Comparison of ENCODE assay signal across 9 mouse cellular contexts in the genomic region with DNA sequence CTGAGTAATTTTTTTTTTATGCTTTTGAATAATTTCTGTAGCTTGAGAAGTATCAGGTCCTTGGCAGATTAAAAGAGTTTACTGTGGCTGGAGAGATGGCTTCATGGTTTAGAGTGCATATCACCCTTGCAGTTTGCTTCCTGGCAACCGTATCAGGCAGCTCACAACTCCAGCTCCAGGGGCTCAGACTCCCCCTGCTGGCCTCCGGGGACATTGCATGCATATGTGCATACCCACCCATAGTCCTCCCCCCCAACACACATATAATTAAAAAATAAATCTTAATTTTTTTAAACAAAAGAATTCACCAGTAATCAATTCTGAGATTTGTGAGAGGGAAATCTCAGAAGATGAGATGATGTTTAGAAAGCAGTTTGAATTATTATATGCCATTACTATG. TPM values are rescaled to one million over a fixed set of nuclear protein-coding genes. Genes with fewer than 3 reads are reported as not detected.
DNase-seq lines count a peak whose midpoint lies in the region; ATAC-seq and TF ChIP-seq lines count a peak whose summit lies in the region.
"Had no signal": no experiment of that assay in that cellular context is flagged by ENCODE, and none has a peak within 500 bp of the region (broad histone marks: within the 10 kb centered on the region; RNA-seq: fewer than 3 reads in every experiment).

No protein-coding gene starts in this region.

- ATAC-seq in forebrain, postnatal 0 days: no peak
- no peak for ATAC-seq in forebrain, embryonic 13.5 days
- ATAC-seq in lung, embryonic 14.5 days (ENCODE audit: insufficient read depth): no peak

- TF ChIP-seq POLR2A in cortical plate, adult 2 months (IDR thresholded peaks at IDR 0.05; ENCODE audit: extremely low read depth, insufficient read depth, low read length): no peak

- peaks cover 6% of the 10 kb centered on the region; the same call in 1 of the 2 replicates for H3K4me1 ChIP-seq in forebrain, postnatal 0 days (ENCODE audit: insufficient read depth)
- H3K4me1 ChIP-seq in forebrain, embryonic 13.5 days: peaks cover 6% of the 10 kb centered on the region
- no peaks in the 10 kb centered on the region for H3K4me1 ChIP-seq in cortical plate, adult 2 months (ENCODE audit: control insufficient read depth, insufficient read depth, low read length)
- H3K4me1 ChIP-seq in lung, embryonic 14.5 days (ENCODE audit: insufficient read depth): no peaks in the 10 kb centered on the region

- H3K27ac ChIP-seq in forebrain, postnatal 0 days (ENCODE audit: low read depth, low read length): no peak overlapping the region
- H3K27ac ChIP-seq in forebrain, embryonic 13.5 days: no peak overlapping the region
- H3K27ac ChIP-seq in cortical plate, adult 2 months (ENCODE audit: insufficient read depth, low read length): no peak overlapping the region
- H3K27ac ChIP-seq in lung, embryonic 14.5 days (ENCODE audit: low read depth): no peak overlapping the region

- no peak overlapping the region for H3K4me2 ChIP-seq in forebrain, postnatal 0 days (ENCODE audit: low read depth)
- H3K4me2 ChIP-seq in forebrain, embryonic 13.5 days: no peak overlapping the region
- H3K4me2 ChIP-seq in lung, embryonic 14.5 days: no peak overlapping the region

- no peaks in the 10 kb centered on the region for H3K9me3 ChIP-seq in forebrain, postnatal 0 days (ENCODE audit: low read length)
- H3K9me3 ChIP-seq in forebrain, embryonic 13.5 days (replicated peaks): 0 out of 2 replicates have a peak, but pooled peaks cover 6% of the 10 kb centered on the region
- H3K9me3 ChIP-seq in lung, embryonic 14.5 days (ENCODE audit: low read depth, low read length): no peaks in the 10 kb centered on the region

- no peaks in the 10 kb centered on the region for H3K27me3 ChIP-seq in forebrain, postnatal 0 days (ENCODE audit: insufficient read depth, low read length)
- no peaks in the 10 kb centered on the region for H3K27me3 ChIP-seq in forebrain, embryonic 13.5 days
- no peaks in the 10 kb centered on the region for H3K27me3 ChIP-seq in lung, embryonic 14.5 days (ENCODE audit: insufficient read depth, low read length)

- peak; percentile 21 for DNase-seq in forebrain, postnatal 0 days
- peak; percentile 30 for DNase-seq in right cerebral cortex, postnatal 4 days
- DNase-seq in right cerebral cortex, postnatal 25 days: no peak
- DNase-seq in lung, embryonic 14.5 days: peak; percentile 31
- DNase-seq in urinary bladder, postnatal 10 days (ENCODE audit: low spot score): no peak
- DNase-seq in cerebellum, adult 11 months: no peak

- TF ChIP-seq CTCF in forebrain, postnatal 0 days (IDR thresholded peaks at IDR 0.05; ENCODE audit: low read depth): peak; percentile 47; the same call in 1 of the 2 replicates
- TF ChIP-seq CTCF in cortical plate, adult 2 months (IDR thresholded peaks at IDR 0.05; ENCODE audit: extremely low read depth, insufficient read depth, low read length): peak; percentile 44
- TF ChIP-seq CTCF in lung, embryonic 14.5 days (IDR thresholded peaks at IDR 0.05; ENCODE audit: low read depth): peak; percentile 60

- H3K9ac ChIP-seq in forebrain, postnatal 0 days: no peak overlapping the region
- H3K9ac ChIP-seq in forebrain, embryonic 13.5 days: no peak overlapping the region
- H3K9ac ChIP-seq in lung, embryonic 14.5 days: no peak overlapping the region

- 0 out of 2 replicates have a peak, but pooled peaks cover 3% of the 10 kb centered on the region for H3K36me3 ChIP-seq in forebrain, postnatal 0 days (ENCODE audit: insufficient read depth)
- H3K36me3 ChIP-seq in forebrain, embryonic 13.5 days (ENCODE audit: poor library complexity, severe bottlenecking): no peaks in the 10 kb centered on the region
- no peaks in the 10 kb centered on the region for H3K36me3 ChIP-seq in lung, embryonic 14.5 days (ENCODE audit: insufficient read depth)

- H3K4me3 ChIP-seq in forebrain, postnatal 0 days (ENCODE audit: low read depth, low read length): no peak overlapping the region
- H3K4me3 ChIP-seq in forebrain, embryonic 13.5 days: no peak overlapping the region
- no peak overlapping the region for H3K4me3 ChIP-seq in cortical plate, adult 2 months (ENCODE audit: insufficient read depth, low read length)
- H3K4me3 ChIP-seq in lung, embryonic 14.5 days (ENCODE audit: low read depth, low read length): no peak overlapping the region

- WGBS in forebrain, postnatal 0 days: 37% methylated on average over 2 of the region's 2 CpGs
- WGBS in forebrain, embryonic 13.5 days: 46% methylated on average over 2 of the region's 2 CpGs
- 38% methylated on average over 2 of the region's 2 CpGs for WGBS in lung, embryonic 14.5 days

RNA-seq across cellular contexts. Expression of gene Olfr1344, which starts 8.1 kb away (rescaled TPM):
- total RNA-seq in forebrain, postnatal 0 days (2014; rRNA removed): 0.23 TPM in 1 of 2 replicates, not detected in the other
- 0.07 and 0.09 TPM in 2 replicates for polyA plus RNA-seq in forebrain, postnatal 0 days (2015; fragmentation: Nextera tagmentation; extraction: Ambion mirVana)
- 0.09 TPM in 1 of 2 replicates, not detected in the other for polyA plus RNA-seq in forebrain, embryonic 13.5 days (2015; fragmentation: Nextera tagmentation; extraction: Ambion mirVana)
- polyA plus RNA-seq in cortical plate, adult 2 months (2012; rRNA removed): 1.8 and 2.4 TPM in 2 replicates
- not detected in 2 replicates for polyA plus RNA-seq in lung, embryonic 14.5 days (2014; fragmentation: Nextera tagmentation; extraction: Ambion mirVana)
- polyA plus RNA-seq: large intestine, adult 2 months had no signal

RNA-seq across cellular contexts. Expression of gene Gm20715, which starts 20.3 kb away (rescaled TPM):
- total RNA-seq in forebrain, postnatal 0 days (2014; rRNA removed): 0.24 and 0.54 TPM in 2 replicates
- polyA plus RNA-seq in forebrain, postnatal 0 days (2015; fragmentation: Nextera tagmentation; extraction: Ambion mirVana): not detected in 2 replicates
- 0.05 TPM in 1 of 2 replicates, not detected in the other for polyA plus RNA-seq in forebrain, embryonic 13.5 days (2015; fragmentation: Nextera tagmentation; extraction: Ambion mirVana)
- polyA plus RNA-seq in cortical plate, adult 2 months (2012; rRNA removed): 0.09 and 0.33 TPM in 2 replicates
- not detected in 2 replicates for polyA plus RNA-seq in lung, embryonic 14.5 days (2014; fragmentation: Nextera tagmentation; extraction: Ambion mirVana)
- polyA plus RNA-seq: large intestine, adult 2 months had no signal

RNA-seq across cellular contexts. Expression of gene Olfr1336, which starts 25.6 kb away (rescaled TPM):
- total RNA-seq in forebrain, postnatal 0 days (2014; rRNA removed): not detected in 2 replicates
- not detected in 2 replicates for polyA plus RNA-seq in forebrain, postnatal 0 days (2015; fragmentation: Nextera tagmentation; extraction: Ambion mirVana)
- not detected in 2 replicates for polyA plus RNA-seq in forebrain, embryonic 13.5 days (2015; fragmentation: Nextera tagmentation; extraction: Ambion mirVana)
- not detected in 2 replicates for polyA plus RNA-seq in cortical plate, adult 2 months (2012; rRNA removed)
- polyA plus RNA-seq in lung, embryonic 14.5 days (2014; fragmentation: Nextera tagmentation; extraction: Ambion mirVana): not detected in 2 replicates
- polyA plus RNA-seq: large intestine, adult 2 months had no signal

RNA-seq across cellular contexts. Expression of gene Smim17, which starts 31.8 kb away (rescaled TPM):
- total RNA-seq in forebrain, postnatal 0 days (2014; rRNA removed): 15.4 and 17.5 TPM in 2 replicates
- 3.7 and 3.9 TPM in 2 replicates for polyA plus RNA-seq in forebrain, postnatal 0 days (2015; fragmentation: Nextera tagmentation; extraction: Ambion mirVana)
- polyA plus RNA-seq in forebrain, embryonic 13.5 days (2015; fragmentation: Nextera tagmentation; extraction: Ambion mirVana): 1.4 and 1.6 TPM in 2 replicates
- polyA plus RNA-seq in cortical plate, adult 2 months (2012; rRNA removed): 7.5 and 7.6 TPM in 2 replicates
- polyA plus RNA-seq in lung, embryonic 14.5 days (2014; fragmentation: Nextera tagmentation; extraction: Ambion mirVana): 0.22 and 0.61 TPM in 2 replicates
- polyA plus RNA-seq: large intestine, adult 2 months had no signal

RNA-seq across cellular contexts. Expression of gene Olfr1346, which starts 36.6 kb away (rescaled TPM):
- total RNA-seq in forebrain, postnatal 0 days (2014; rRNA removed): not detected in 2 replicates
- not detected in 2 replicates for polyA plus RNA-seq in forebrain, postnatal 0 days (2015; fragmentation: Nextera tagmentation; extraction: Ambion mirVana)
- polyA plus RNA-seq in forebrain, embryonic 13.5 days (2015; fragmentation: Nextera tagmentation; extraction: Ambion mirVana): not detected in 2 replicates
- not detected in 2 replicates for polyA plus RNA-seq in cortical plate, adult 2 months (2012; rRNA removed)
- not detected in 2 replicates for polyA plus RNA-seq in lung, embryonic 14.5 days (2014; fragmentation: Nextera tagmentation; extraction: Ambion mirVana)
- polyA plus RNA-seq: large intestine, adult 2 months had no signal

Comparison
In these comparisons a context has a peak if more than half of its experiments do, and no peak if none do; other contexts are left out.
1. DNase-seq: peak in forebrain, postnatal 0 days (single experiment), right cerebral cortex, postnatal 4 days (single experiment) and lung, embryonic 14.5 days (single experiment); none in right cerebral cortex, postnatal 25 days (single experiment), urinary bladder, postnatal 10 days (single experiment) and cerebellum, adult 11 months (single experiment).
2. Peak in every context shown above with its lines, with median percentiles within 50 percentile points of each other: CTCF ChIP-seq.